Mouse (Mus musculus) ES-E14 (cell line): ENCODE data around the gene Yy1.

Experiments
- CHD2 ChIP-seq: IDR thresholded peaks from 2 replicates; pipeline ENCODE4 v1.6.1; 2014; ENCODE audit warnings: mild to moderate bottlenecking, low read depth, low read length, inconsistent platforms
- MAFK ChIP-seq: IDR thresholded peaks from 2 replicates; pipeline ENCODE4 v1.6.1; 2014; ENCODE audit warnings: mild to moderate bottlenecking, low read depth, low read length, inconsistent platforms; ENCODE audit not compliant: insufficient read depth
- ZC3H11A ChIP-seq: IDR thresholded peaks from 2 replicates; pipeline ENCODE4 v1.6.1; 2012; ENCODE audit warnings: low read depth, mild to moderate bottlenecking, inconsistent platforms, low read length, borderline replicate concordance
- ZNF384 ChIP-seq: IDR thresholded peaks from 2 replicates; pipeline ENCODE4 v1.6.1; 2012; ENCODE audit warnings: low read depth, low read length, inconsistent platforms

- TF ChIP-seq ZNF384 (no peak), ZC3H11A (no peak), MAFK (no peak), CHD2 (no peak)
Observed at GRCm38 (mm10) chr12:108856186-108856585, 63.4 kb downstream of the Yy1 start.
